Mouse (Mus musculus) cortical plate, adult 2 months (tissue): ENCODE results near the gene Mapk8ip1. TPM values are rescaled to one million over a fixed set of nuclear protein-coding genes. Genes with fewer than 3 reads are reported as not detected.

Experiments used
- H3K27ac ChIP-seq: fragments of 200-500 bp; 2 replicates; pipeline ENCODE4 v1.5.1; 2012; ENCODE audit warnings: low read length, control low read depth, inconsistent platforms; ENCODE audit not compliant: insufficient read depth
- H3K4me1 ChIP-seq: fragments of 200-500 bp; 2 replicates; pipeline ENCODE4 v1.6.1; 2011; ENCODE audit warnings: low read length; ENCODE audit not compliant: control insufficient read depth, insufficient read depth
- H3K4me3 ChIP-seq: fragments of 200-500 bp; 2 replicates; pipeline ENCODE4 v1.5.1; 2011; ENCODE audit warnings: mild to moderate bottlenecking, low read length, control low read depth; ENCODE audit not compliant: insufficient read depth
- CTCF ChIP-seq: fragments of 200-500 bp; IDR thresholded peaks from 2 replicates; pipeline ENCODE4 v1.5.1; 2011; ENCODE audit warnings: mild to moderate bottlenecking, control low read depth, low read length; ENCODE audit not compliant: insufficient read depth; ENCODE audit errors: extremely low read depth
- POLR2A ChIP-seq: fragments of 200-500 bp; IDR thresholded peaks from 2 replicates; pipeline ENCODE4 v1.6.1; 2011; ENCODE audit warnings: mild to moderate bottlenecking, low read length, control low read depth; ENCODE audit not compliant: insufficient read depth; ENCODE audit errors: extremely low read depth
- polyA plus RNA-seq: library from polyadenylated mRNA; depleted of rRNA; stranded (reverse); fragments of >200 nt; gene quantifications from 2 replicates; pipeline ENCODE4 v1.2.3, GENCODE M21; 2012

Mapk8ip1 gene
- polyA plus RNA-seq, 1 experiment: 320 TPM

- Histone ChIP-seq H3K27ac (no peak overlapping the region), H3K4me1 (no peaks in the 10 kb centered on the region), H3K4me3 (no peak overlapping the region)
- TF ChIP-seq CTCF: no peak
Observed at GRCm38 (mm10) chr2:92370375-92370774, 30.7 kb downstream of the Mapk8ip1 start.

- Histone ChIP-seq H3K27ac (no peak overlapping the region), H3K4me3 (no peak overlapping the region), H3K4me1 (no peaks in the 10 kb centered on the region)
- TF ChIP-seq POLR2A: no peak
- no peak for TF ChIP-seq CTCF
Observed at GRCm38 (mm10) chr2:92367383-92368029, 33.6 kb downstream of the Mapk8ip1 start.

GRCm38 (mm10) chr2:92365568-92365967 is 35.5 kb downstream of the Mapk8ip1 start:
- no peaks in the 10 kb centered on the region for H3K4me1 ChIP-seq
- H3K27ac ChIP-seq: no peak overlapping the region
- TF ChIP-seq POLR2A: no peak
- TF ChIP-seq CTCF: no peak
- H3K4me3 ChIP-seq: no peak overlapping the region

GRCm38 (mm10) chr2:92364086-92364485 is 37.0 kb downstream of the Mapk8ip1 start:
- H3K27ac ChIP-seq: no peak overlapping the region
- TF ChIP-seq POLR2A (no peak), CTCF (no peak)
- no peak overlapping the region for H3K4me3 ChIP-seq

GRCm38 (mm10) chr2:92362571-92363228 is 38.4 kb downstream of the Mapk8ip1 start:
- no peak for TF ChIP-seq POLR2A
- no peak for TF ChIP-seq CTCF
- Histone ChIP-seq H3K4me3 (no peak overlapping the region), H3K27ac (no peak overlapping the region), H3K4me1 (no peaks in the 10 kb centered on the region)

More at GRCm38 (mm10) chr2:92364086-92364485, 37.0 kb downstream of the Mapk8ip1 start:
- no peaks in the 10 kb centered on the region for H3K4me1 ChIP-seq

- no peak overlapping the region for H3K4me3 ChIP-seq
- no peaks in the 10 kb centered on the region for H3K4me1 ChIP-seq
- no peak for TF ChIP-seq POLR2A
- no peak for TF ChIP-seq CTCF
- H3K27ac ChIP-seq: no peak overlapping the region
Observed at GRCm38 (mm10) chr2:92361795-92362194, 39.3 kb downstream of the Mapk8ip1 start.

GRCm38 (mm10) chr2:92360893-92361292 is 40.2 kb downstream of the Mapk8ip1 start:
- Histone ChIP-seq H3K27ac (no peak overlapping the region), H3K4me1 (no peaks in the 10 kb centered on the region), H3K4me3 (no peak overlapping the region)
- no peak for TF ChIP-seq POLR2A
- no peak for TF ChIP-seq CTCF

GRCm38 (mm10) chr2:92360186-92360823 is 40.8 kb downstream of the Mapk8ip1 start:
- no peak for TF ChIP-seq POLR2A
- no peak for TF ChIP-seq CTCF
- Histone ChIP-seq H3K27ac (no peak overlapping the region), H3K4me1 (no peaks in the 10 kb centered on the region), H3K4me3 (no peak overlapping the region)

GRCm38 (mm10) chr2:92359301-92359700 is 41.8 kb downstream of the Mapk8ip1 start:
- no peak overlapping the region for H3K27ac ChIP-seq
- TF ChIP-seq CTCF (no peak), POLR2A (no peak)
- no peaks in the 10 kb centered on the region for H3K4me1 ChIP-seq
- no peak overlapping the region for H3K4me3 ChIP-seq

- Histone ChIP-seq H3K27ac (no peak overlapping the region), H3K4me1 (peaks cover 4% of the 10 kb centered on the region), H3K4me3 (no peak overlapping the region)
- no peak for TF ChIP-seq POLR2A
- no peak for TF ChIP-seq CTCF
Observed at GRCm38 (mm10) chr2:92354224-92354623, 46.8 kb downstream of the Mapk8ip1 start.
